Mouse (Mus musculus) CH12.LX (cell line): ENCODE results near the gene Hcls1.

Experiments
- CTCF ChIP-seq, 2 experiments: IDR thresholded peaks in 1 of 2; conservative IDR thresholded peaks in 1 of 2; 2 replicates each; pipeline ENCODE4 v1.5.1; 2011 to 2012; ENCODE audit warnings: low read depth in 2 of 2, low read length in 2 of 2, improper control_type of control experiment in 1 of 2, inconsistent platforms in 1 of 2, mild to moderate bottlenecking in 1 of 2, moderate library complexity in 1 of 2
- EP300 ChIP-seq: IDR thresholded peaks from 2 replicates; pipeline ENCODE4 v1.6.1; 2011; ENCODE audit warnings: low read length, improper control_type of control experiment
- HCFC1 ChIP-seq: IDR thresholded peaks from 2 replicates; pipeline ENCODE4 v1.6.1; 2012; ENCODE audit warnings: low read depth, mild to moderate bottlenecking, inconsistent platforms, low read length, improper control_type of control experiment
- MXI1 ChIP-seq: IDR thresholded peaks from 2 replicates; pipeline ENCODE4 v1.6.1; 2011; ENCODE audit warnings: mild to moderate bottlenecking, low read depth, low read length, improper control_type of control experiment
- POLR2A ChIP-seq: IDR thresholded peaks from 2 replicates; pipeline ENCODE4 v1.6.1; 2011; ENCODE audit warnings: low read depth, mild to moderate bottlenecking, improper control_type of control experiment, low read length
- SMC3 ChIP-seq: IDR thresholded peaks from 2 replicates; pipeline ENCODE4 v1.6.1; 2011; ENCODE audit warnings: low read depth, low read length, improper control_type of control experiment
- TCF12 ChIP-seq: IDR thresholded peaks from 2 replicates; pipeline ENCODE4 v1.6.1; 2014; ENCODE audit warnings: low read depth, mild to moderate bottlenecking, inconsistent platforms, low read length, improper control_type of control experiment
- USF1 ChIP-seq: IDR thresholded peaks from 2 replicates; pipeline ENCODE4 v1.6.1; 2014; ENCODE audit warnings: low read depth, mild to moderate bottlenecking, inconsistent platforms, low read length, improper control_type of control experiment
- ZC3H11A ChIP-seq: IDR thresholded peaks from 2 replicates; pipeline ENCODE4 v1.6.1; 2012; ENCODE audit warnings: low read depth, mild to moderate bottlenecking, inconsistent platforms, low read length, improper control_type of control experiment

DNA sequence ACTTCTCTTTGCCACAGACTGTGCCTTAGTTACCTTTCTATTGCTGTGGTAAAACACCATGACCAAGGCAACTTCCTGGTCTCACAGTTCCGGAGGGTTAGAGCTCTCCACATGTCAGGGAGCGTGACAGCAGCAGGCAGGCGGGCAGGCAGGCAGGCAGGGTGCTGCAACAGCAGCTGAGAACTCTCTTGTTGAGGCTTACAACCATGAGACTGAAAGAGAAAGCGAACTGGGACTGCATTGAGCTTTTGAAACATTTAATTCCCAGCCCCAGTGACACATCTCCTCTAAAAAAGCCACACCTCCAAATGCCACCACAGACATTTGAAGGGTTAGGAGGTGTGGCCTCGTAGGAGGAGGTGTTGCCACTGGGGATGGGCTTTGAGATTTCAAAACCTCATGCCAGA lies 50.9 kb downstream of the Hcls1 start:
- TF ChIP-seq ZC3H11A (no peak), USF1 (no peak), SMC3 (no peak), POLR2A (peak; percentile 44; the same call in 1 of the 2 replicates), CTCF (conservative IDR thresholded peaks at IDR 0.05 in 1 of 2, IDR thresholded peaks at IDR 0.05 in 1 of 2; ENCODE audit: low read depth in 2 of 2, low read length in 2 of 2) (no peak), TCF12 (no peak), EP300 (0 out of 2 replicates have a peak, but pooled peaks have one; percentile 35), HCFC1 (no peak), MXI1 (peak; percentile 86)
